ENCODE assay signal across 8 mouse cellular contexts in genomic region chr5:112824376-112824775, GRCm38 (mm10).
A peak's percentile ranks its signal among the peaks of the same experiment; 100 is the strongest.
DNase-seq lines count a peak whose midpoint lies in the region; ATAC-seq and TF ChIP-seq lines count a peak whose summit lies in the region.

No protein-coding gene starts in this region.

- no peaks in the 10 kb centered on the region for H3K79me2 ChIP-seq in myocyte (ENCODE audit: control insufficient read depth, insufficient read depth)

- peak; percentile 40 for DNase-seq in kidney, adult 18-20 months
- peak; percentile 13 for DNase-seq in c-Kit-positive CD71-negative TER-119-negative erythroid progenitor cells, embryonic 14.5 days (ENCODE audit: low read depth)
- DNase-seq in kidney, postnatal 14 days, result peak; percentile 54
- no peak for DNase-seq in spleen, postnatal 14 days (ENCODE audit: low spot score in 2 of 2)
- no peak for DNase-seq in frontal cortex, postnatal 14 days (ENCODE audit: low spot score in 2 of 2)

- TF ChIP-seq POLR2A in myocyte (IDR thresholded peaks at IDR 0.05; ENCODE audit: insufficient read length, low read depth), result no peak

- no peak overlapping the region for H3K4me2 ChIP-seq in kidney, embryonic 15.5 days
- no peak overlapping the region for H3K4me2 ChIP-seq in myocyte (ENCODE audit: low read depth)

- no peak overlapping the region for H3ac ChIP-seq in myocyte (ENCODE audit: control insufficient read depth, insufficient read length)

- H3K27me3 ChIP-seq in kidney, embryonic 15.5 days, result 0 out of 2 replicates have a peak, but pooled peaks cover 4% of the 10 kb centered on the region
- no peaks in the 10 kb centered on the region for H3K27me3 ChIP-seq in myocyte (ENCODE audit: control insufficient read depth, insufficient read depth, insufficient read length)

- no peak for ATAC-seq in kidney, embryonic 15.5 days (replicated peaks; ENCODE audit: low FRiP score)
- ATAC-seq in CD4-positive, CD25-positive, alpha-beta regulatory T cell, adult 4 months, result no peak

- H3K27ac ChIP-seq in kidney, embryonic 15.5 days, result no peak overlapping the region

- no peaks in the 10 kb centered on the region for H3K4me1 ChIP-seq in kidney, embryonic 15.5 days

- H3K9me3 ChIP-seq in kidney, embryonic 15.5 days (replicated peaks), result no peaks in the 10 kb centered on the region

- 32% methylated on average over 13 of the region's 13 CpGs for WGBS in kidney, embryonic 15.5 days

- no peak overlapping the region for H3K4me3 ChIP-seq in kidney, embryonic 15.5 days (replicated peaks)
- H3K4me3 ChIP-seq in myocyte, result no peak overlapping the region

- H3K36me3 ChIP-seq in kidney, embryonic 15.5 days, result no peaks in the 10 kb centered on the region
- no peaks in the 10 kb centered on the region for H3K36me3 ChIP-seq in myocyte (ENCODE audit: control insufficient read depth, insufficient read depth)

- H3K9ac ChIP-seq in kidney, embryonic 15.5 days, result no peak overlapping the region

TF ChIP-seq in myocyte, 11 proteins besides CTCF, POLR2A, EP300 and RAD21:
- TF ChIP-seq E2F4 (IDR thresholded peaks at IDR 0.05; ENCODE audit: insufficient read depth) (no peak), REST (IDR thresholded peaks at IDR 0.05; ENCODE audit: insufficient read depth, insufficient read length) (peak; percentile 73), MYOD1 (IDR thresholded peaks at IDR 0.05; ENCODE audit: control insufficient read depth in 1 of 3, insufficient read length in 2 of 3, low read depth in 2 of 3) (no peak), MAX (IDR thresholded peaks at IDR 0.05; ENCODE audit: low read depth) (no peak), CEBPB (IDR thresholded peaks at IDR 0.05; ENCODE audit: insufficient read depth, poor library complexity, severe bottlenecking) (no peak), SRF (IDR thresholded peaks at IDR 0.05; ENCODE audit: control insufficient read depth, insufficient read length, low read depth) (no peak), TCF3 (IDR thresholded peaks at IDR 0.05; ENCODE audit: insufficient read length, low read depth) (no peak)

Comparison
In these comparisons a context has a peak if more than half of its experiments do, and no peak if none do; other contexts are left out.
1. DNase-seq: peak in kidney, adult 18-20 months (single experiment), c-Kit-positive CD71-negative TER-119-negative erythroid progenitor cells, embryonic 14.5 days (single experiment) and kidney, postnatal 14 days (single experiment); none in spleen, postnatal 14 days (0 of 2) and frontal cortex, postnatal 14 days (0 of 2).